In genomic region chr2:166870271-166870865, GRCm38 (mm10) we compare ENCODE assay signal across 17 mouse cellular contexts. TPM values are rescaled to one million over a fixed set of nuclear protein-coding genes. Genes with fewer than 3 reads are reported as not detected.
DNase-seq lines count a peak whose midpoint lies in the region; ATAC-seq and TF ChIP-seq lines count a peak whose summit lies in the region.
"Had no signal": no experiment of that assay in that cellular context is flagged by ENCODE, and none has a peak within 500 bp of the region (broad histone marks: within the 10 kb centered on the region; RNA-seq: fewer than 3 reads in every experiment).

No protein-coding gene starts in this region.

- peaks cover 96% of the 10 kb centered on the region for H3K36me3 ChIP-seq in heart, embryonic 12.5 days
- peaks cover 37% of the 10 kb centered on the region for H3K36me3 ChIP-seq in liver, embryonic 11.5 days (ENCODE audit: control insufficient read depth, insufficient read depth, low read length)
- H3K36me3 ChIP-seq in liver, postnatal 0 days (replicated peaks; ENCODE audit: insufficient read depth, low read length) = peaks cover 68% of the 10 kb centered on the region

- DNase-seq in heart, postnatal 14 days = no peak
- no peak for DNase-seq in liver, embryonic 11.5 days (ENCODE audit: low spot score)
- no peak for DNase-seq in liver
- DNase-seq in kidney, adult 8-10 months = peak; percentile 50 to 61
- peak; percentile 35 for DNase-seq in liver, postnatal 0 days
- DNase-seq in lung, postnatal 14 days = no peak
- no peak for DNase-seq in embryo, embryonic 9.5 days (ENCODE audit: extremely low spot score)
- DNase-seq: gastrocnemius, postnatal 36 days; layer of hippocampus, adult 9-11 months; retina, postnatal 1 day; spleen, adult 18-20 months had no signal

- no peak overlapping the region for H3K9ac ChIP-seq in heart, embryonic 12.5 days
- 0 out of 2 replicates have a peak overlapping the region, but pooled peaks have one; percentile 26 for H3K9ac ChIP-seq in liver, embryonic 11.5 days (ENCODE audit: low read depth, low read length)
- no peak overlapping the region for H3K9ac ChIP-seq in liver, postnatal 0 days (replicated peaks)
- H3K9ac ChIP-seq: hindbrain, embryonic 15.5 days; liver, embryonic 14.5 days; neural tube, embryonic 15.5 days had no signal

- no peak overlapping the region for H3K4me3 ChIP-seq in heart, embryonic 12.5 days
- H3K4me3 ChIP-seq in liver, embryonic 11.5 days (ENCODE audit: low read depth, low read length) = no peak overlapping the region
- no peak overlapping the region for H3K4me3 ChIP-seq in liver, postnatal 0 days (ENCODE audit: low read depth, low read length)
- H3K4me3 ChIP-seq: forebrain, embryonic 10.5 days; hindbrain, embryonic 15.5 days; neural tube, embryonic 15.5 days had no signal

- 88% methylated on average over 20 of the region's 20 CpGs for WGBS in heart, embryonic 12.5 days
- 85% methylated on average over 20 of the region's 20 CpGs for WGBS in liver, embryonic 11.5 days
- 69% methylated on average over 20 of the region's 20 CpGs for WGBS in liver, postnatal 0 days (ENCODE audit: insufficient replicate concordance)

- TF ChIP-seq EP300 in liver, postnatal 0 days (IDR thresholded peaks at IDR 0.05; ENCODE audit: low read depth) = no peak

- intact Hi-C loops in heart, postnatal 14 days (cut with DNase I) = no loop called here

- 0 out of 2 replicates have a peak overlapping the region, but pooled peaks have one; percentile 10 for H3K27ac ChIP-seq in heart, embryonic 12.5 days (ENCODE audit: poor library complexity, severe bottlenecking)
- H3K27ac ChIP-seq in liver, embryonic 11.5 days (ENCODE audit: low read depth, low read length) = peak overlapping the region; percentile 45; the same call in 1 of the 2 replicates
- H3K27ac ChIP-seq in liver, postnatal 0 days (ENCODE audit: low read depth) = 0 out of 2 replicates have a peak overlapping the region, but pooled peaks have one; percentile 16
- H3K27ac ChIP-seq: forebrain, embryonic 10.5 days; hindbrain, embryonic 15.5 days; liver, embryonic 14.5 days; neural tube, embryonic 15.5 days had no signal

- no peak for ATAC-seq in heart, embryonic 12.5 days (ENCODE audit: insufficient number of reproducible peaks, low FRiP score)
- no peak for ATAC-seq in liver, embryonic 11.5 days (replicated peaks; ENCODE audit: low FRiP score)
- ATAC-seq in liver, postnatal 0 days = peak; percentile 43; the same call in 1 of the 2 replicates

- no peaks in the 10 kb centered on the region for H3K27me3 ChIP-seq in heart, embryonic 12.5 days (replicated peaks)
- H3K27me3 ChIP-seq in liver, embryonic 11.5 days (replicated peaks; ENCODE audit: control insufficient read depth, insufficient read depth, low read length) = no peaks in the 10 kb centered on the region
- no peaks in the 10 kb centered on the region for H3K27me3 ChIP-seq in liver, postnatal 0 days (ENCODE audit: insufficient read depth, low read length)
- H3K27me3 ChIP-seq: hindbrain, embryonic 15.5 days; neural tube, embryonic 15.5 days had no signal

- H3K4me2 ChIP-seq in heart, embryonic 12.5 days = no peak overlapping the region
- H3K4me2 ChIP-seq in liver, embryonic 11.5 days = no peak overlapping the region
- no peak overlapping the region for H3K4me2 ChIP-seq in liver, postnatal 0 days (ENCODE audit: low read depth, low read length)
- H3K4me2 ChIP-seq: hindbrain, embryonic 15.5 days; midbrain, embryonic 11.5 days; neural tube, embryonic 15.5 days had no signal

- no peaks in the 10 kb centered on the region for H3K9me3 ChIP-seq in heart, embryonic 12.5 days (replicated peaks)
- H3K9me3 ChIP-seq in liver, embryonic 11.5 days (ENCODE audit: control insufficient read depth, low read length) = no peaks in the 10 kb centered on the region
- H3K9me3 ChIP-seq in liver, postnatal 0 days (ENCODE audit: low read length) = no peaks in the 10 kb centered on the region
- H3K9me3 ChIP-seq: forebrain, embryonic 10.5 days; hindbrain, embryonic 15.5 days; neural tube, embryonic 15.5 days had no signal

- TF ChIP-seq CTCF in liver, postnatal 0 days (IDR thresholded peaks at IDR 0.05; ENCODE audit: low read depth) = no peak

- peaks cover 26% of the 10 kb centered on the region for H3K4me1 ChIP-seq in heart, embryonic 12.5 days (replicated peaks)
- H3K4me1 ChIP-seq in liver, embryonic 11.5 days (replicated peaks; ENCODE audit: control insufficient read depth, insufficient read depth, low read length) = peaks cover 3% of the 10 kb centered on the region; the same call in 1 of the 2 replicates
- H3K4me1 ChIP-seq in liver, postnatal 0 days (ENCODE audit: insufficient read depth) = no peaks in the 10 kb centered on the region
- H3K4me1 ChIP-seq: forebrain, embryonic 10.5 days; hindbrain, embryonic 15.5 days; neural tube, embryonic 15.5 days had no signal

RNA-seq across cellular contexts. Expression of gene Cse1l, which starts 35.5 kb away (rescaled TPM):
- 123 and 131 TPM in 2 replicates for polyA plus RNA-seq in heart, embryonic 12.5 days (2016; fragmentation: Nextera tagmentation; extraction: Ambion mirVana)
- 10 to 100 TPM; 43.2 to 44.3 TPM for total RNA-seq in heart, postnatal 14 days (2021)
- 155 and 183 TPM in 2 replicates for polyA plus RNA-seq in liver, embryonic 11.5 days (2014; fragmentation: Nextera tagmentation; extraction: Ambion mirVana)
- 19.0 and 23.3 TPM in 2 replicates for polyA plus RNA-seq in liver, postnatal 0 days (2015; fragmentation: Nextera tagmentation; extraction: Ambion mirVana)

Comparison
In these comparisons a context has a peak if more than half of its experiments do, and no peak if none do; other contexts are left out.
1. DNase-seq: peak in kidney, adult 8-10 months (2 of 2) and liver, postnatal 0 days (single experiment); none in heart, postnatal 14 days (0 of 2), liver, embryonic 11.5 days (single experiment), liver (single experiment), lung, postnatal 14 days (single experiment) and embryo, embryonic 9.5 days (single experiment).
2. Peak in every context shown above with its lines, with median percentiles within 50 percentile points of each other: H3K27ac ChIP-seq.